Mouse (Mus musculus): ENCODE data around the gene Slc12a7. TPM values are rescaled to one million over a fixed set of nuclear protein-coding genes. Genes with fewer than 3 reads are reported as not detected.

Gene Slc12a7
- total and polyA plus RNA-seq, 3 experiments = 3.1 to 6.9 TPM; not detected in 1

DNA sequence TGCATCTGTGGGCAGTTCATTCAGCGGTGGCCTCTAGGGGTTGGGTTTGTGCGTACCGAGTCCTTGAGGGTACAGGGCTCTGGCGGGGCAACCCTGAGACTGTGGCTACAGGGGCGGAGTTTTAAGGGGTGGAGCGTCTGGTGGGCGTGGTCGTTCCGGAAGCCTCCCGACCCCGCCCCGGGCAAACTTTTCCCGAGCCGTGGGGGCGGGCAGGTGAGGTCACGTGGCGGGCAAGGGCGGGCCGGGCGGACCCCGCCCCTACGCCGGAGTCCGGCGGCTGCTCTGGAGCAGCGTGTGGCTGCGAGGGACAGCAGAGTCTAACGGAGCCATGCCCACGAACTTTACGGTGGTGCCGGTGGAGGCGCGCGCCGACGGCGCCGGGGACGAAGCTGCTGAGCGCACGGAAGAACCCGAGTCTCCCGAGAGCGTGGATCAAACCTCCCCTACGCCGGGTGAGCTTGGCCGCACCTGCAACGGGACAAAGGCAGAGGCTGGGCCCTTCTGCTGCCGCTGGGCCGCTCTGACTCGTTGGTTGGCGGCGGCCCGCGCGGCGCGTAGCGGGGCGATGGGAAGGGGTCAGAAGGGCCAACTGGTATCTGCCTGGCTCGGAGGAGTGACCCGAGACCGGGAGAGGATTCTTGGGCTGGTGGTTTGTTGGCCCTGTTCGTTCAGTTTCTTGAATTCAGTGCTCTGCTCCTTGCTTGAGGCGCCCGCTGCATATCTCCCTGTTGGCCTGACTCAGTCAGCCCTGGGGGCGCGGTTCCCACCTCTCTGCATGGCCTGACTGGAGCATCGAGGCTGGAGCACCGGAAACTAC lies 30.8 kb downstream of the Slc12a7 start:
- DNase-seq (ENCODE audit: low read depth, low spot score) = peak; percentile 90
- Histone ChIP-seq H3K27ac (ENCODE audit: control insufficient read depth, low read depth, low read length) (no peak overlapping the region), H3K4me3 (ENCODE audit: control insufficient read depth in 1 of 2, insufficient read depth in 1 of 2, low read depth in 2 of 2, low read length in 2 of 2) (peak overlapping the region; percentile 65 to 74), H3K9ac (ENCODE audit: control insufficient read depth, low read depth, low read length, poor library complexity, severe bottlenecking) (peak overlapping the region; percentile 74), H3K79me2 (ENCODE audit: control insufficient read depth, insufficient read depth, low read length, poor library complexity) (no peaks in the 10 kb centered on the region; the same call in 1 of the 2 replicates), H3K36me3 (ENCODE audit: control insufficient read depth in 1 of 2, insufficient read depth in 2 of 2, low read length in 2 of 2) (no peaks in the 10 kb centered on the region), H3K27me3 (ENCODE audit: control insufficient read depth in 1 of 2, insufficient read depth in 2 of 2, low read length in 2 of 2) (no peaks in the 10 kb centered on the region; a peak in 1 of 4 replicates), H3K4me1 (ENCODE audit: control insufficient read depth in 1 of 2, insufficient read depth in 2 of 2, low read length in 2 of 2) (peaks cover 0 to 7% of the 10 kb centered on the region in 2 experiments; a peak in 3 of 4 replicates), H3K9me3 (replicated peaks; ENCODE audit: insufficient read depth, low read length) (no peaks in the 10 kb centered on the region)
- TF ChIP-seq MAFK (IDR thresholded peaks at IDR 0.05; ENCODE audit: borderline replicate concordance, low read depth, low read length) (no peak), RAD21 (IDR thresholded peaks at IDR 0.05; ENCODE audit: low read depth, low read length) (no peak), TAL1 (IDR thresholded peaks at IDR 0.05; ENCODE audit: low read length) (no peak), ZC3H11A (IDR thresholded peaks at IDR 0.05; ENCODE audit: low read depth, low read length) (no peak), SIN3A (IDR thresholded peaks at IDR 0.05; ENCODE audit: low read length) (peak; percentile 65; the same call in 1 of the 2 replicates), E2F4 (IDR thresholded peaks at IDR 0.05; ENCODE audit: borderline replicate concordance, low read depth, low read length) (no peak; the same call in 1 of the 2 replicates), EP300 (IDR thresholded peaks at IDR 0.05; ENCODE audit: low read depth in 1 of 2, low read length in 2 of 2) (no peak), TBP (IDR thresholded peaks at IDR 0.05; ENCODE audit: low read depth, low read length) (no peak), CHD2 (IDR thresholded peaks at IDR 0.05; ENCODE audit: low read length) (no peak), MAX (IDR thresholded peaks at IDR 0.05; ENCODE audit: low read length) (peak; percentile 93), MAZ (IDR thresholded peaks at IDR 0.05; ENCODE audit: low read depth, low read length) (no peak), TCF12 (IDR thresholded peaks at IDR 0.05; ENCODE audit: low read depth, low read length) (0 out of 2 replicates have a peak, but pooled peaks have one; percentile 24), USF2 (IDR thresholded peaks at IDR 0.05; ENCODE audit: borderline replicate concordance in 1 of 2, insufficient read depth in 1 of 2, low read depth in 1 of 2, low read length in 2 of 2) (peak; percentile 63 to 89), GABPA (IDR thresholded peaks at IDR 0.05; ENCODE audit: low read depth, low read length) (no peak), RCOR1 (IDR thresholded peaks at IDR 0.05; ENCODE audit: low read depth, low read length) (no peak), GATA1 (IDR thresholded peaks at IDR 0.05; ENCODE audit: low read depth, low read length) (no peak), MEF2A (IDR thresholded peaks at IDR 0.05; ENCODE audit: extremely low read depth, insufficient replicate concordance, low read depth, low read length, poor library complexity, severe bottlenecking) (no peak), POLR2A (IDR thresholded peaks at IDR 0.05; ENCODE audit: control insufficient read depth in 1 of 2, insufficient read depth in 1 of 2, low read depth in 1 of 2, low read length in 2 of 2, poor library complexity in 1 of 2) (peak; percentile 59 to 79), NELFE (IDR thresholded peaks at IDR 0.05; ENCODE audit: low read depth, low read length) (peak; percentile 72), JUND (IDR thresholded peaks at IDR 0.05; ENCODE audit: low read depth, low read length) (no peak), BHLHE40 (IDR thresholded peaks at IDR 0.05; ENCODE audit: borderline replicate concordance, low read depth, low read length) (peak; percentile 47; the same call in 1 of the 2 replicates), ETS1 (IDR thresholded peaks at IDR 0.05; ENCODE audit: low read depth, low read length) (no peak), CHD1 (IDR thresholded peaks at IDR 0.05; ENCODE audit: low read depth, low read length) (no peak), HCFC1 (IDR thresholded peaks at IDR 0.05; ENCODE audit: low read depth, low read length) (peak; percentile 64), POLR2AphosphoS5 (IDR thresholded peaks at IDR 0.05; ENCODE audit: borderline replicate concordance, low read depth, low read length) (no peak), UBTF (IDR thresholded peaks at IDR 0.05; ENCODE audit: borderline replicate concordance, insufficient read depth, low read depth, low read length) (no peak), SMC3 (IDR thresholded peaks at IDR 0.05; ENCODE audit: low read depth, low read length) (no peak), ZKSCAN1 (IDR thresholded peaks at IDR 0.05; ENCODE audit: low read depth, low read length) (no peak), NRF1 (IDR thresholded peaks at IDR 0.05; ENCODE audit: insufficient read depth, low read depth, low read length, poor library complexity, severe bottlenecking) (0 out of 2 replicates have a peak, but pooled peaks have one; percentile 29), CTCF (IDR thresholded peaks at IDR 0.05 in 2 of 3, conservative IDR thresholded peaks at IDR 0.05 in 1 of 3; ENCODE audit: control insufficient read depth in 1 of 3, insufficient read depth in 1 of 3, low read depth in 2 of 3, low read length in 3 of 3, poor library complexity in 1 of 3, severe bottlenecking in 1 of 3) (no peak), POLR2AphosphoS2 (IDR thresholded peaks at IDR 0.05; ENCODE audit: low read length) (peak; percentile 34; the same call in 1 of the 2 replicates), ZMIZ1 (IDR thresholded peaks at IDR 0.05; ENCODE audit: low read depth, low read length) (peak; percentile 68; the same call in 1 of the 2 replicates), ELF1 (IDR thresholded peaks at IDR 0.05; ENCODE audit: low read depth, low read length) (no peak), USF1 (IDR thresholded peaks at IDR 0.05; ENCODE audit: low read depth, low read length) (peak; percentile 99), MYB (IDR thresholded peaks at IDR 0.05; ENCODE audit: low read depth, low read length) (no peak)

Measured in MEL (cell line).